Mouse (Mus musculus) heart, adult 2 months (tissue): ENCODE data around the gene Gcc2. TPM values are rescaled to one million over a fixed set of nuclear protein-coding genes. Genes with fewer than 3 reads are reported as not detected.
A peak's percentile ranks its signal among the peaks of the same experiment; 100 is the strongest.

Experiments used
- DNase-seq, 2 experiments: peaks; one replicate each; pipeline ENCODE4 v3.0.0; 2021
- H3K27ac ChIP-seq: fragments of 200-600 bp; 2 replicates; pipeline ENCODE4 v1.8.1; 2022
- H3K27me3 ChIP-seq: fragments of 200-500 bp; 2 replicates; pipeline ENCODE4 v1.6.1; 2012; ENCODE audit warnings: mild to moderate bottlenecking, low read length, inconsistent platforms, mixed read lengths; ENCODE audit not compliant: control insufficient read depth, insufficient read depth
- H3K36me3 ChIP-seq: fragments of 200-500 bp; 2 replicates; pipeline ENCODE4 v1.6.1; 2012; ENCODE audit warnings: low read length, inconsistent platforms; ENCODE audit not compliant: control insufficient read depth, insufficient read depth
- H3K4me1 ChIP-seq: fragments of 200-500 bp; 2 replicates; pipeline ENCODE4 v1.6.1; 2011; ENCODE audit warnings: low read length; ENCODE audit not compliant: control insufficient read depth, insufficient read depth
- H3K4me3 ChIP-seq: fragments of 200-600 bp; 2 replicates; pipeline ENCODE4 v1.8.1; 2022
- H3K79me2 ChIP-seq: fragments of 200-500 bp; replicated peaks from 2 replicates; pipeline ENCODE4 v1.6.1; 2012; ENCODE audit warnings: mild to moderate bottlenecking, inconsistent platforms, low read length, moderate library complexity, mixed read lengths; ENCODE audit not compliant: control insufficient read depth, insufficient read depth
- H3K9ac ChIP-seq: fragments of 200-500 bp; 2 replicates; pipeline ENCODE4 v1.6.1; 2012; ENCODE audit warnings: low read depth, mild to moderate bottlenecking, control low read depth, inconsistent platforms, low read length, mixed read lengths
- CTCF ChIP-seq: fragments of 200-600 bp; IDR thresholded peaks from 2 replicates; pipeline ENCODE4 v1.8.1; 2022; ENCODE audit warnings: antibody characterized with exemption, mild to moderate bottlenecking, moderate library complexity
- EP300 ChIP-seq: fragments of 200-500 bp; IDR thresholded peaks from 2 replicates; pipeline ENCODE4 v1.6.1; 2011; ENCODE audit warnings: low read depth, low read length, control low read depth; ENCODE audit not compliant: insufficient read depth
- POLR2A ChIP-seq: fragments of 200-500 bp; IDR thresholded peaks from 2 replicates; pipeline ENCODE4 v1.6.1; 2011; ENCODE audit warnings: mild to moderate bottlenecking, low read depth, low read length, control low read depth; ENCODE audit not compliant: insufficient read depth
- WGBS: fragments of 180-500 bp; shearing (Covaris S2); methylation state at CpG from one replicate; pipeline ENCODE4 v1.1.7; 2018; 5-methylcytosine and 5-hydroxymethylcytosine counted together
- intact Hi-C: fragments of 180-260 bp; cut with DNase I; formaldehyde crosslinking; loops from one replicate; pipeline ENCODE4 v1.15.1; 2025
- long read RNA-seq: library from polyadenylated mRNA; stranded (forward); transcript quantifications from one replicate; pipeline ENCODE4 v2.0.0, GENCODE M21; 2021
- polyA plus RNA-seq: library from polyadenylated mRNA; depleted of rRNA; stranded (reverse); fragments of >200 nt; gene quantifications from 2 replicates; pipeline ENCODE4 v1.2.3, GENCODE M21; 2012; rRNA removed
- total RNA-seq, 2 experiments: library from RNA; stranded (reverse); gene quantifications; 2 replicates each; pipeline ENCODE4 v1.2.3; 2021

Gcc2 gene
- total RNA-seq (10 to 100 TPM; 22.6 to 29.3 TPM), polyA plus RNA-seq (7.9 and 12.2 TPM in 2 replicates)
- long read RNA-seq, full-length matches to known transcripts = 4 of 7 reads
- long read RNA-seq, partial matches to known transcripts = 0 of 7 reads
- long read RNA-seq, other reads (novel, unspliced or antisense) = 3 of 7 reads

DNA sequence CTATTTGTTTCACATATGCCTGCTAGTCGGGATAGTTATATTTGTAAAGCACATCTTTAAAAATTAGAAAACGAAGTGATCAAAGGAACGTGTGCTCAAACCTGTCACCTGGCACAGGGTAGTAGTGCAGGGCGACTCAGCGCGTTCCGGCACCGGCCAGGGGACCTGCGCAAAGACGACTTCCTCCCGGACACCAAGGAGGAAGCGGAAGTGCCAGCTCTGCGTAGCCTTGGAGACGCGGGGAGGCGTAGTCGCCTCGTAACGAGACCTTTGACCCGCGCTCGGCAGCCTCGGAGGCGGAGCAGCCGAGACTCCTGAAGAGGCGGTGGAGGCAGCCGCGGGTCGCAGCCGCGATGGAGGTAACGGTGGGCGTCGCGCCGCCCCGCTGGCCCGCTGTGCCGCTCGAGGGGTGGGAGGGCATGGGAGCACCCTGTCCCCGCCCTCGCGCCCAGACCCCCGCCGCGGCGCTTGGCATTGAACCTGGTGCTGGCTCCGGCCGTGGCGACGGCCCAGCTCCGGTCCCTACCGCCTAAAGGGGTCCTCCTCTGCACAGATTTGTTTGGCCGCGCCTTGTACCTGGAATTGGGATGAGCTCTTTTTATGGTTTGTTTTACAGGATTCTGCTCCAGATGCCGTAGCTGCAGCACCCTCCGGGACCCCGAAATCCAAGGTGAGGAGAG lies at the start of gene Gcc2:
Gcc2 (plus strand) TSS at position 285 of the 680 bp plus-strand sequence.
- WGBS = under 1% methylated on average over 58 of the region's 58 CpGs
- Histone ChIP-seq H3K9ac (peak within 1 kb of the TSS; percentile 91), H3K36me3 (peaks cover 15% of the 10 kb centered on the region), H3K4me1 (peaks cover 2% of the 10 kb centered on the region), H3K27ac (peak within 1 kb of the TSS; percentile 84), H3K27me3 (no peaks in the 10 kb centered on the region), H3K79me2 (no peaks in the 10 kb centered on the region), H3K4me3 (peak within 1 kb of the TSS; percentile 97)
- peak; percentile 13; the same call in 1 of the 2 replicates for TF ChIP-seq CTCF
- TF ChIP-seq EP300 = peak; percentile 71; the same call in 1 of the 2 replicates
- TF ChIP-seq POLR2A = peak; percentile 97
- DNase-seq = peak; percentile 92 to 95
- intact Hi-C loops = loop anchor here (5.0 kb wide), 2 partner anchors 122 to 242 kb away; partner anchors contain the start of gene Ccdc138

DNA sequence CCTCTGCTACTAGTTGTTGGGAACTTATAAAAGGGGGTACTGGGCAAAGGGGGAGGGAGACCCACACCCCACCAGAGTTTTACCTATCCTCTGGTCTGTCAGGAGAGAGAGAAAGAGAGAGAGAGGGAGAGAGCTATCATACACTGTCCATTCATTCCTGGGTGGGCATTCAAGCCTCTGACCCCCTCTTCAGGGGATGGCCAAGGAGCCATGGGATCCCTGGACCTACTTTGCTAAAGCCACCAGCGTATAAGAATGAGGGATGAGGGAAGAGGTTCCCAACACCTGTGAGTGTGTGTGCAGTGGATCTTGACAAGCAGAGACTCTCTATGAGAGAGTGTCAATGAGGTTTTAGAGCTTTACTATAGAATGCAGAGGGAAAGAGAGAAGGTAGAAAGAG lies 49.3 kb upstream of the Gcc2 start:
- H3K4me1 ChIP-seq = no peaks in the 10 kb centered on the region
- DNase-seq = no peak
- H3K36me3 ChIP-seq = no peaks in the 10 kb centered on the region
- no peaks in the 10 kb centered on the region for H3K79me2 ChIP-seq
- no peak overlapping the region for H3K4me3 ChIP-seq
- no peak overlapping the region for H3K27ac ChIP-seq
- intact Hi-C loops = no loop called here
- 32% methylated on average over 1 of the region's 1 CpGs for WGBS
- no peaks in the 10 kb centered on the region; the same call in 1 of the 2 replicates for H3K27me3 ChIP-seq
- no peak overlapping the region for H3K9ac ChIP-seq
- TF ChIP-seq POLR2A (no peak), CTCF (no peak), EP300 (no peak)

DNA sequence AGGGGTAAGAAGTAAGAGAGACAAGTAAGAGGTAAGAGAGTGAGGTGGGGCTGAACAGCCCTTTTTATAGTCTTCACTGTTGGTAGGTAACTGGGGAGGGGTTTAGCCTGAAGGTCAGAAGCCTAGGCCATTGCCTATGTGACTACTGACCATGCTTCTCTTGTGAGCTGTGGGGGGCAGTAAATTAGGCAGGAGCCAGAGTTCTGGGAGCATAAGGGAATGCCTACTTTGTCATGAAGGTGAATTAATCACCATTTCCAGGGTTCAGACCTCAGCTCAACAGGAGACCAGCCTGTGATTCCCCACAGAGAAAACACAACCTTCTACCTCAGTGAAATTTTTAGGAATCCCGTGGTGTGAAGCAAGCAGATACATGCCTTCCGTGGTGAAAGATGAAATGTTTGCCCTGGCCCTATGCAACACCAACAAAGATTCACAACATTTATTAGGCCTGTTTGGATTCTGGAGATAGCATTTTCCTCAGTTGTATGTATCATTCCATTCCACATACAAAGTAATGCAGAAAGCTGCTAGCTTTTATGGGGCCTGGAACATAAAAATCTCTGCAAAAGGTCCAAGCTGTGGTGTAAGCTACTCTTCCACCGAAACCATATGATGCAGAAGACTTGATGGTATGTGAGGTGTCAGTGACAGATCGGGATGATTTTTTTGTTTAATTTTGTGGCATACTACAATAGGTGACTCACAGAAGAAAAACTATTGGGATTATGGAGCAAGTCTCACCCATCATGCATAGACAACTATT lies 48.5 kb upstream of the Gcc2 start:
- 74% methylated on average over 4 of the region's 4 CpGs for WGBS
- H3K27me3 ChIP-seq = no peaks in the 10 kb centered on the region; the same call in 1 of the 2 replicates
- H3K36me3 ChIP-seq = no peaks in the 10 kb centered on the region
- no peak overlapping the region for H3K27ac ChIP-seq
- H3K4me3 ChIP-seq = no peak overlapping the region
- H3K4me1 ChIP-seq = no peaks in the 10 kb centered on the region
- DNase-seq = no peak
- H3K9ac ChIP-seq = no peak overlapping the region
- intact Hi-C loops = no loop called here
- TF ChIP-seq EP300 = no peak
- TF ChIP-seq CTCF = no peak
- no peak for TF ChIP-seq POLR2A
- H3K79me2 ChIP-seq = no peaks in the 10 kb centered on the region; the same call in 1 of the 2 replicates

DNA sequence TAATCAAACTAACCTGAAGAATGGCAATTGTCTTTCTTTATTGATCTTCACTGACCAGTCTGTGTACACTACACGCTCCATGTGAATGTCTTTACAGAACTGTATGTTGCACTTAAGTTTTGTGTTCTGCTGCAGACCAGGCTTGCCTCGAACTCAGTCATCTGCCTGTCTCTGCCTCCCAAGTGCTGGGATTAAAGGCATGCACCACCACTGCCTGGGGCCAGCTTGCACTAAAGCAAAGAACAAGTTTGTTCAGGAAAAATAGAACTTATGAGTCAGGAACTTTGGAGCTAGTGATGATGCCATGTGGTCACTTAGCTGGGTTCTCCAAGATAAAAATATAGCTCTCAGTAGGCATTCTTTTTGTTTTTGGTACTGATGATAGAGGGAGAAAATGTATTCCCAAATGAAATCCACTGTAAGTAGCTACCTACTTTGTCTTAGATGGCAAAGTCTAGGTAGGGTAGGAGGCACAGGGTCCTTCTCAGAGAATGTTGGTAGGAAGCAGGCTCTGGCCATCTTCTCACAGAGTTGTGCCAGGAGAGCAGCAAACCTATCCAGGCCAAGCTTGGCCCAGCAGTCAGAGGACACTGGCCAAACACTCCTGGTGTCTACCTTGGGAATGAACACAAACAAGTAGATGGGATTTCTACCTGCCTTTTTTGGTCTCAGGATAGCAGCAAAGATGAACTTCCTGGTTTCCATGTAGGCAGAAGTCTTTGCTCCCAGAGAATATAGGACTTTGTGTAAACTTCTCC lies 45.4 kb upstream of the Gcc2 start:
- no peaks in the 10 kb centered on the region for H3K36me3 ChIP-seq
- H3K9ac ChIP-seq = no peak overlapping the region
- H3K27ac ChIP-seq = no peak overlapping the region
- intact Hi-C loops = no loop called here
- H3K27me3 ChIP-seq = peaks cover under 1% of the 10 kb centered on the region; the same call in 1 of the 2 replicates
- no peaks in the 10 kb centered on the region; the same call in 1 of the 2 replicates for H3K79me2 ChIP-seq
- 48% methylated on average over 2 of the region's 2 CpGs for WGBS
- TF ChIP-seq CTCF = no peak
- TF ChIP-seq EP300 = no peak
- no peak for TF ChIP-seq POLR2A
- H3K4me3 ChIP-seq = no peak overlapping the region
- no peak for DNase-seq
- no peaks in the 10 kb centered on the region for H3K4me1 ChIP-seq

DNA sequence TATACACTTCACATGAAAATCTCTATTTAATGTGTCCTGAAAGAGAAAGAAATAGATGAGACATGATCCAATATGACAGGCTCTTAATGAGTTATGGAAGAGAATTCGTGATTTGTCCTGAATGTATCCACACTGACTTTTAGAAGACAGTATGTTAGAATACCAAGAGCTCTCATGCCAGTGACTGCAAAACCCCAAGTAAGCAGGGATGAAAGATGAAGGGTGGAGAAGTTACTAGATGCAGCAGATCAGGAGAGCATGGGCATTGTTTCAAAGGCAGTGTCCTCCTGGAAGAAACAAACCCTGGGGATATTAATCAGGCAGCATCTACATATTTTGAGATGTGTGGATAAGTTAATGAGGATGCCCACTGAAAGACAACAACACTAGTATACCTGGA lies 44.8 kb upstream of the Gcc2 start:
- no peak for DNase-seq
- Histone ChIP-seq H3K27me3 (peaks cover 2% of the 10 kb centered on the region; the same call in 1 of the 2 replicates), H3K27ac (no peak overlapping the region), H3K79me2 (no peaks in the 10 kb centered on the region; the same call in 1 of the 2 replicates), H3K4me3 (no peak overlapping the region), H3K9ac (no peak overlapping the region), H3K36me3 (no peaks in the 10 kb centered on the region), H3K4me1 (no peaks in the 10 kb centered on the region)
- intact Hi-C loops = no loop called here
- 38% methylated on average over 1 of the region's 1 CpGs for WGBS
- TF ChIP-seq EP300 (no peak), CTCF (no peak), POLR2A (no peak)
